Mouse (Mus musculus) layer of hippocampus, adult 11-12 months (tissue): Measurements from ENCODE around the gene Thrsp.
"Not testable (repeated sequence)": the region's sequence is repeated elsewhere in the genome, so short reads cannot be mapped to it uniquely, and the experiment has no call there.

ENCODE experiments used
- DNase-seq: peaks from one replicate; pipeline ENCODE4 v3.0.0; 2022; ENCODE audit warnings: low spot score

The Thrsp gene

DNA sequence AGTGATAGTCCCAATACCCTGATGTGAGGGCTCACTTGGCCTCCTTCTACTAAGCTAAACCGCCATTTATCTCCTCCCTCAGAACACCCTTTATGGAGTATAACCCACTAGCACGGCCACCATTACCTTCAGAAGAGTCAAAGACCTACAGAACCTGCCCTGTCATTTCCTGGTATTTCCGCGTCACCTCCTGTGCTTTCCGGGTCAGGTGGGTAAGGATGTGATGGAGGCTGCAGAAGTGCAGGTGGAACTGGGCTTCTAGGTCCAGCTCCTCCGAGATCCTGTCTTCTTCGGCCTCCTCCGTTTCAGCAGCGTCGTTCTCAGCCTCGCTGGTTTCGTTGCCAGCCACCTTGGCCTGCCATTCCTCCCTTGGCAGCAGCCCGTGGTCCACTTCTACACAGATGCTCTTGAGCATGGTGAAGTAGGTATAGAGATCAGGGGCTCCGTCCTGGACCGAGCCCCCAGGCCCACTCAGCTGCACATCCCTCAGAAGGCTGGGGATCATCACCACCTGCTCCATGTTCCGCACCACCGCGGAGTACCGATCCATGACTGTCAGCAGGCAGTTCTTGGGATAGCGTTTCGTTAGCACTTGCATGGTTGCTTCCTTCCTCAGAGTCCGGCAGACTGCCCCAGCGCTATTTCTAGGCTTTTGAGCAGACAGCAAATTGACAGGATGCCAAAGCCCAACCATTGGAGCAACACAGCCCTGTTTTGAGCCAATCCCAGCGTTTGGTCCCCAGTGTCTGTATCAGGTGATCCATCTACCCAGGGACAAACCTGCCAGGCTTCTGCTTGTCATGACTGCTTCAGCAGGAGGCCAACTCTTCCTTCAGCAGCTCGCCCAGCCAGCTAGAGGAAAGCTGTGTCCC is at the start of gene Thrsp:
Gene Thrsp (minus strand): TSS at position 825 of the 872 bp plus-strand sequence.
- DNase-seq = peak; percentile 88

DNA sequence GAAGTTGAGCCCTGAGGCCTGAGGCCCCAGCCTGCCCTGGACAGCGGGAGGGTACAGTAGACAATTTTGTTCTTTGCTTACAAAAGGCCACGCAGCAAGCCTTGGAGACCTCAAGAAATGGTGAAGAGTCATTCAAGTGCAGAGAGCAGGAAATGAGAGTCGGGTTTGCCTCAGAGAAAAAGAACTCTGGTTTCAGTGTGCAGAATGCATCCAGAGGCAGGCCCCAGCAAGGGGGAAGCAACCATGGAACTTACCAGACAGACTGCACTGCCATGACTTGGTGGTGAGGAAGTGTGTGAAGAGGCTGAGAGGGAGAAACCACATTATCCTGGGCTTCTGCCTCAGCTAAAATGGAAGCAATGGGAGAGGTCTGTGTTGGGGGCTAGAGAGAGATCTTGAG is 38.0 kb upstream of the Thrsp start:
- DNase-seq = no peak

DNA sequence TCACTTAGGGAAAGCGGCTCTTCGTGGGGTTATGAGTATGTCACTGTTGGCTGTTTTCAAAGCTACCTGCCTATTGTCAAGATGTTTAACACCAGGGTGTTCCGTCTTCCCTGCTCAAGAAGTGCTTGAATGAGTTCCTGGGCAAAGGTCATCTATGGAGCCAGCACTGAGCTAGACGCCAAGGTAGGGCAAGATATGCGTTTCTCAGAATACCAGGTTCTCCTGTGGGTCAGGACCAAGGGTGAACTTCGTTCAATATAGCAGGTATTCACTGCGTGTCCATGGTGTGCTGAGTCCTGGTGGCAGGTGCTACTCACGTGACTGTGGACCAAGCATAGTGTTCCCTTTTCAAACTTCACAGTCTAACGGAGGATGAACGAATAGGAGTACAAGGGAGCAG is 37.3 kb upstream of the Thrsp start:
- DNase-seq = no peak

DNA sequence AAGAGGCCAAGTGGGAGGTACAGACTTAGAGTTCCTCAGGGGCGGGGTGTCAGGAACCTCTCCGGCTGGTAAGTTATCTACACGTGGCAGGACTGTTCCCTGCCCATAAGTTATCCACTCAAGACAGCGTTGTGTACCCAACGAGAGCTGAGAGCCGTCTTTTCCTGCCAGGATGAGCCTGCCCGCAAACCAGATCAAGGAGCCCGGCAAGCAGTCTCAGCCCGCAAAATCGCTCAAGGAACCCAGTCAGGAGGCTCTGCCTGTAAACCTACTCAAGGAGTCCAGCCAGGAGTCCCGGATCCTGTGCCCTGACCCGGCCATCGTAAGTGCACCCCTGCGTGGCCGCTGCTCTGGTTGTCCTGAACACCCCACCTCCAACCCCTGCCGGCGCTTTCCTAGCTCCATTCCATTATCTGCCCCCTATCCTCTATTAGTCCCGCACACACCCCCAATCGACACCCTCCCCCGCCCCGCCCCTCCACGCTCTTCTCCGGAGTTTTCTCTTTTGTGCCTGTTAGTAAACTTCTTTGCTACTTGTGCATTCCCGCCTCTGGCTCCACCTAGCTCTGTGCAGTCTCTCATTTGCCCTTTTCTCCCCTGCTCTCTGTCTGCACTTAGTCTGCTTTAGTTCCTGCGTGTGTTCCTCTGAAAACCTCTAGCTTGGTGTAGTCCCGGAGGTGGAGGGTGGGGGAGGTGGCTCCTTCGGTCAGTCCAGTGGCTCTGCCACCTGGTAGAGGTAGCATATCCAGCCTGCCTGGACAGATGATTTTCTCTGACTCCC is 35.8 kb upstream of the Thrsp start:
- DNase-seq = no peak

DNA sequence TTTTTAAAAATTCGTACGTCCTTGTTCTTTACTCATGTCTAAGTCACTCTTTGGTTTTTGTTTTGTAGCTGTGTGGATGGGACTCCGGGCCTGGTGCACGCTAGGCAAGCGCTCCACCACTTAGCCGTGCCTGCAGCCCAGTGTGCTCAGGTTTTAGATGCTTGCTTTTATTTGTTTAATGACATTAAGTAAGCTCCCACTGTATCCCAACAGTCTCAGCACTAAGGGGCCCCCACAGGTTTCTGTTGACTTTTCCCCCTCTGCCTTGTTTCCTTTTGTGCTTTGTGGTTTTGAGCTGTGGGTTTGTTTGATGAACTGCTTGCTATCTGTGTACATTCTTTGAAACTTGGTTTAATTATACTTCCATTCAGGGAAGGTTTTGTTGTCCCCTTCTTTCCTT is 34.7 kb upstream of the Thrsp start:
- DNase-seq = no peak

DNA sequence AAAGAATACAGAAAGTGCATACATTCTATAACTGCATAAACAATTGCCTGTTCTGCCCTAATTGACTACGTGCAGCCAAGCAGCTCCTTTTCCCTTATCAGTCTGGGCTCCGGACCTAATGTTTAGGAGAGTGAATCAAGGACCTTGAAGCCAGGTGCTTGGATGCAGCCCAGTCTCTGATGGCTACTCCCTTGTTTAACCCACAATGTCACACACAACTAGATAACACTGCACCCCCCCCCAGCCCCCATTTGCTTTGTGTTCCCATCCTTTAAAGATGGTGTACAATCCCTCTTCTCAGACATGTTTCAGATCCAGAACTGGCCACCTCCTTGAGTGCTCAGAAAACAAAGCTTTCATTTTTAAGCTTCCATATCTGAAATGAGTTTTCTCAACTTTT is 33.5 kb upstream of the Thrsp start, which contains the start of gene Kctd14:
Gene Kctd14 (plus strand): TSS at position 301 of the 400 bp plus-strand sequence.
- not testable (repeated sequence) for DNase-seq

DNA sequence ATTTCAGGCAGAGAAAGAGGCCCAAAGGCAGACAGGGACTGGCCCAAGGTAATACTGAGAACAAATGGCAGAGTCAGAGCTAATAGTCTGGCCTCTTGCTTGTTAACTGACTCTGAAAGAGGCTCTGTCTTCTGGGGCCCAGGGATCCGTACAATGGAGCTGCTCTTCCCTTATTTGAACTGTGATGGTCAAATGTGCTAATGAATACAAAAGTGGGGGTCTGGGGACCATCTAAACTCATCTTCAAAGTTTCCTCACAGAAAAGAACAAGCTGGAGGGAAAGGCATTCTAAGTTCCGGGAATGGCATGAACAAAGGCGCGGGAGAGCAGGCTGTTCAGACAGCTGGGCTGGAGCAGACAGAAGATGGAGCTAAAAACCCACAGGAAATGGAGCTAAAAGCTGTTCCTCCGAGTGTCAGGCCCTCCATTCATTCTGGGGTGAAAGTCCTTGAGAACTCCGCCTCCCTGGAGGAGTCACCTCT is 29.6 kb upstream of the Thrsp start:
- peak; percentile 41 for DNase-seq

DNA sequence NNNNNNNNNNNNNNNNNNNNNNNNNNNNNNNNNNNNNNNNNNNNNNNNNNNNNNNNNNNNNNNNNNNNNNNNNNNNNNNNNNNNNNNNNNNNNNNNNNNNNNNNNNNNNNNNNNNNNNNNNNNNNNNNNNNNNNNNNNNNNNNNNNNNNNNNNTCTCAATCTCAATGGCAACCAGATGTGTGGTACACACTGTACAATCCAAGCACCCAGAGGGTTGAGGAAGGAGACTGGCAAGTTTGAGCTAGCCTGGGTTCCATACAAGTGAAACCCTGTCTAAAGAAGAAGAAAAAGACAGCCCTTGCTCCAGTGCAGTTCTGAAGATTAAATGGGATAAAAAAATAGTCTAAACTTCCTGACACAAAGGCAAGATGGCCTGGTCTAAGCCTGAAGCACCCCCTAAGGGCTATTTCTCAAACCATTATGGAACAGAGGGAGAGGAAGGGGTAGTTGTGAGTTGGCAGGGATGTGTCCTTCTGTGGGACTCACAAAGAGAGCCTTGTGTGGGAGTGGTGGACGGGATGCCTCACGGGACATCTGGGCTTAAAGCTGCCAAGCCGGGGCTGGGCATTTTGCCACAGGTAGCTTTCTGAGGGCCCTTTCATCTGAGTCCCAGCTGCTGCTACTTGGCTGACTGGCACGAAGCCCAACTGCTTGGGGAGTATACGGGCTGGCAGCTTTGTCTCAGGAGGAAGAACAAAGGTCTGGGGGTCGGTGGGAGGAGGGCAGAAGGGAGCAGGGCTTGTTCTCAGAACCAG is 28.8 kb upstream of the Thrsp start:
- DNase-seq = peak; percentile 94

DNA sequence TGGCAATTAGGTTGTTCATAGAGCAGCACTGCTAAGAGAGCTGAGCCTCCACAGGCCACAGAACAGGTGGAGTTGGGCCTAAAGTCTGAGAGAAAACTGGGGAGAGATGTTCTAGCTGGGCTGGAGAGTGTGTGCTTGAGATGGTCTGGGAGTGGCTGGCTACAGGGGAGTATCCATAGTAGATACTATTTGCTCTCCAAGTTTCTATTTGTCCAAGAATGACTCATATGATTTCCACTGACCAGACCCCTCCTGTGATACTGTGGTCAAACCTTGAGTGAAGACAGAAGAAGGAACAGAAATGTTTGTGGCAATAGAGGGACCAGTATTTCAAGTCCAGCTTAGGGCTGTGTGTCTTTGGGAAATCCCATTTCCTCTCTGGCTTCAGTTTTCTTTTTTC is 21.5 kb upstream of the Thrsp start:
- no peak for DNase-seq

DNA sequence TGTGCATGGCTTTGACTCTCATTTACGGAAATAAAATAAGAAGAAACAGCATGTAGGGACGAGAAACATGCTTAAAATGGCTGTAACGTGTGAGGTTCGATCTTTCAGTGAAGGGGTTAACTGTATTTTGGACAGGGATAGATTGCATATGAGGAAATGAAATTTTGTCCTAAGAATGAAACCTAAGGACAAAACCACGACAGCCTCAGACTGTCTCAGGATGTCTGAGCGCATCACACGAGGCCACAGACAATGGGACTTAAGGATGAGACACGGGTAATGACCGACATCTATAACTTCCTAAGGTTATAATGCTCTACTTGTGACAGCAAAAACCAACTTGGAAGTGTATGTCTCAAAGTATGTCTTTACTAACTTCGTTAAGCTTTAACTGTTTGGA is 17.0 kb upstream of the Thrsp start:
- DNase-seq = no peak

DNA sequence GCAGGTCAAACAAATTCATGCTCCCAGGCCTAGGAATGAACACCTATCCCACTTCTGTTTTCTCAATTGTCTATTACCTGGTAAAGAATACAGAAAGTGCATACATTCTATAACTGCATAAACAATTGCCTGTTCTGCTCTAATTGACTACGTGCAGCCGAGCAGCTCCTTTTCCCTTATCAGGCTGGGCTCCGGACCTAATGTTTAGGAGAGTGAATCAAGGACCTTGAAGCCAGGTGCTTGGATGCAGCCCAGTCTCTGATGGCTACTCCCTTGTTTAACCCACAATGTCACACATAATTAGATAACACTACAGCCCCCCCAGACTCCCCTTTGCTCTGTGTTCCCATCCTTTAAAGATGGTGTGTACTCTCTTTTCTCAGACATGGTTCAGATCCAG is 16.0 kb upstream of the Thrsp start:
- not testable (repeated sequence) for DNase-seq

DNA sequence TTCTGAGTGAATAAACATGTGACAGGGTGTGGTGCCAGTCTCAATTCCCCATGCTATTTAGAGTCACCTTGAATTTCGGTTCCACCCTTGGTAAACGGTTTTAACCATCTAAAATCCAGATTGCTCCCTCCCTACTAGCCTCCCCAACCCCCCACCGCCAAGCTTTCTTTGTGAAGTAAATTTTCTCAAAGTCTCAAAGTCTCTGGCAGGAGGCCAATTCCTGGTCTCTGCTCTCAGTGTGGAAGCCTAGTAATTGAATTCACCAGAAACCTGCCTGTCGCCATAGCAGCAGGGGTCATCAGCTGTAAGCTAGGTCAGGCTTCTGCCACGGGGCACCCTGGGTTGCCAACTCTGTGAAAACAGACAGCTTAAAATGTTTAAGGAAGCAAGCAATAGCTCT is 12.2 kb upstream of the Thrsp start:
- no peak for DNase-seq

DNA sequence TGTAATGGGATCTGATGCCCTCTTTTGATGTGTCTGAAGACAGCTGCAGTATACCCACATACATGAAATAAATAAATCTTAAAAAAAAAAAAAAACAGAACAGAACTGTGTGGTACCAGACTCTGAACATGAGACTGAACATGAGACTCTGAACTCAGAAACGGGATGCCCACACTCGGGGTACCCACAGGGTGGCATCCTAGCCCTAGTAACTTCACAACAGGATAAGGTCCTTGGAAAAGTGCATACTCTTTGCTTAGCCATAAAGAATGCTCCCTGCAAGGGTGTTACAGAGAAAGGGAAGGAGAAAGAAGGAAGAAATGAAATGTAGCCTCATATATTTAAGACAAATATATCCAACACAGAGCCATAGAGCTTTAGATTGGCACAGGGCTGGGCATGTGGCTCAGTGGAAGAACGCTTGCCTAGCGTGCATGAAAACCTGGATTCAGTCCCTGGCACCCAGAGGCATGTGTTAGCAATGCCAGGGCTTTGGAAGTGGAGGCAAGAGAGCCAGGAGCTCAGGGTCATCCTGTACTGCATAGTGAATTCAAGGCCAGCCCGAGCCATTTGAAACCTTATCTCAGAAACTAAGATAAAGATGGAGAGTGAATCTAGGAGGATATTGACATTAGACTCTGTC is 10.4 kb upstream of the Thrsp start:
- no peak for DNase-seq

DNA sequence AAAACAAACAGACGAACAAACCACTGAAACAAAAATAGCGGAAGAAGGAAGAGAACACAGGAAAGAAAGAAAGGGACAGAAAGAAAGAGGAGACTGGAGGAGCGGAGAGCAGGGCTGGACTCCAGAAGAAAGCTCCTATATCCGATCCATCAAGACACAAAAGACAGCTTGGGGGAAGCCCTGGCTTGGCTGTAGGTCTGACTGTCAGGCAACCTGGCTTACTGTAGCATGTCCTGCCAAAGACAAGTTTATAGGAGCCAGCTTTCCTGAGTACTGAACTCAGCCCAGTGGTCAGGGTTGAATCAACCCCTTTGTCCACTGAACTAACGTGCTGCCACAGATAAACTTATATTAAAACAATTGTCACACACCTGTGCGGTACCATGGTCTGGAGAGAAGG is 9.8 kb upstream of the Thrsp start:
- no peak for DNase-seq

DNA sequence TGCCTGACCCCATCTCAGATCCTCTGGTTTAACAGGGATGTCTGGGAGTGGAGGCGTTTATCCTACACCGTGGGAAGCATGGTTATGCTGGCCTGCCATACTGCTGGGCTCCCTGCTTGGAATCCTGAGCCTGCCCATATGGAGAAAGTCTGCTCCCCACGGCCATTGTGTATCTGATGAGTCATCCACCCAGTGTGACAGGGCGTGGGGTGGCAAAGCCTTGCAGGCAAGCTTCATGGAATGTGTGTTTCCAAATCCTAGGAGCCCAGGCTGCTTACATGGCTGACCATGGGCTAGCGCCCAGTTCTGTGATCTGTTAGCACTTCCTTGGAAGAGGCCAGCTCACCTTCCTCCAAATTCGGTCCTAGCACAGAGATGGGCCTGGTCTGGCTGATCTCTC is 9.0 kb upstream of the Thrsp start:
- DNase-seq = no peak

DNA sequence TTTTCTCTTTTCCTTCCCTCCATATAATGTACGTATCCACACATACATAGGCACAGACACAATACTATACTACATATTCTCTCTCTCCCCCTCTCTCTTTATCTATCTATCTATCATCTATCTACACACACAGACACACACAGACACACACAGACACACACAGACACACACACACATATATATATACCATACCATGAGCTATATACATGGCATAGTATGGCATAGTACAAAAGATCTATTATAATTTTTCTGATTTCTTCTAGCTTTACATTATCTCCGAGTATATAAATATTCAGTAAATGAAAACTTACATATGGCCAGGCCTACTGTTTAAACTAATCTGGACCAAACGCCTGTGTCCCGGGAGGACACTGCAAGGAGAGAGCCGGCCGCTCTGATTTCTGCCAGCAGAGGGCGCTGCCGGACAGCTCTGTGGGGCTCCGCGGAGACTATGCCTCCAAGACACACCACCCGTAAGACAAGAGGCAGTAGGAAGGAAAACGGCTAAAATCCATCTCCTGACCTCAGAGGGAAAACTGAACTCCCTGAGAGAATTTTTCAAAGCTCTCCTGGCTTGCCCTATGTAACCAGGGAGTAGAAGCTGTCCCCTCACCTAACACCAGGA is 7.2 kb upstream of the Thrsp start:
- peak; percentile 93 for DNase-seq

DNA sequence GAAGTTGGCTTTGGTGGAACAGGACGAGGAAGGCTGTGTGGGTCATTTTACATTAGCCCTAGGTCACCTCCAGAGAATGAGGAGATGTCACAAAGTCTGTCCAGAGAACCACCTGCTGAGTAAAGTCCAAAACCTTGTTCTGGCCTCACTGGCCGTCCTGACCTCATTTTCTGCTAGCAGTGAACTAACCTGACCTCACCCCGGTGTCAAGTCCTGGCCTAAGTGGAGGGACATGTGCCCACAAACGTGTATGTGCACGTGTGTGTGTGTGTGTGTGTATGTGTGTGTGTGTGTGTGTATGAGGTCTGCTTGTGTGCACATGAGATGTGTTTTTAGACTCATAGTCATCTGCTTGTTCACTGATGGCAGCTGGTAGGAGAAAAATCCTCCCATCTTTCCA is 6.2 kb upstream of the Thrsp start:
- no peak for DNase-seq

DNA sequence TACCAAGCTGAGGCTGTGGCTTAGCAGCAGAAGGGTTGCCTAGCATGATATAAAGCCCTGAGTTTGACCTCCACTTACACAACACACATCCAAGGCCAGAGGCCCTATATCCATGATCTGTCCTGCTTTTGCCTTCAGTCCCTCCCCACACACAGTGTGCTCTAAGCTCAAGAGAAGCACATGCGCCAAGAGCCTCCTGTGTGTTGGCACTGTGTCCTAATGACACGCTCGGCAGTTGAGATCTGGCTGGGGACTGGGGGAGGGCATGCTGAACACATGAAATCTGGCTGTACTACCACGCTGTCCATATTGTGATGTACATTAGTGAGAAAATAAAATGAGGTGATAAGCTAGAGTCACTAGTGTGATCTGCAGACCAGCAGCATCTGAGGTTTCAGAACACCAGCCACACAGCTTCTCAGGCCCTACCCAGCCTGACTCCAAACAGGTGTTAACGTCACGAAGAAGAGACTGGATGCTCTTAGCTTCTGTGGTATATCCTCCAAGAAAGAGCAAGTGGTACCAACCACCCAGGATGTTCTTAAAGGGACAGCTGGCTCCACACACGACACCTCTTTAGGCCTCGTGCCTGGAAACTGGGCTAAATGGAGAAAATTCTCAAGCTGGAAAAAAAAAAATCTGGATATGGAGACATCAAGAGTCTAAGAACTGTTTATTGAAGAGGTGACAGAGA is 3.6 kb upstream of the Thrsp start:
- peak; percentile 60 for DNase-seq

DNA sequence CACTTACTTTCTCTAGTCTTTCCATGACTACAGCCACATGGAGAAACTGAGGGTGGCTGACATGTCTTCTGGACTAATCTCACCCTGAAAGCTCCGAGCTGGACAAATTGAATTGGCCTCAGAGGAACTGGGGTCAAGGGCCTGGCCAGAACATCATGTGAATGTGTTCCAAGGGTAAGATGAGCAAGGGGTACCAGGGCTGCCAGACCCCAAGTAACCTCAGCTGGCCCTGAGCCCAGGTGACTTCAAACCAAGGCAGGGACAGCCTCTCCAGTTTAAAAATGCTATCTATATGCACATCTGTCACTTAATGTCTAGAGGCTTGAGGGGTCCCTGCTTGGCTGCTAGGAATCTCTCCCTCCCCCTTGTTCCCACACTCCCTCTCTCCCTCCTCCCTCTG is 2.9 kb upstream of the Thrsp start:
- DNase-seq = no peak

DNA sequence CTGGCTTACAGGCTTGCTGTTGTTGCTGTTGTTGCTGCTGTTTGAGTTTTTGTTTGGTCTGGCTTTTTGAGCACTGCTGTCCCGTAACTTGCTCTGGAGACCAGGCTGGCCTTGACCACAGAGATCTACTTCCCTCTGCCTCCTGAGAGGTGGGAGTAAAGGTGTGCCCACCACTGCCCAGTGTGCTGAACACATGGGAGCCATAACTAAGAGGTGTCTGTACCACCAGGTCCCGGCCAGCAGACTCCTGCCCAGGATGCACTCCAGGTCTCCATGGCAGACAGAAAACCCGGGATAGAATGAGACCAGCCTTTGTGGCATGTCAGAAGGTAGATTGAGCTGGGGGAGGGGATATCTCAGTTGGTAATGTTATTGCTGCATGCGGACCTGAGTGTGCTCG is 1.6 kb upstream of the Thrsp start:
- DNase-seq = no peak

DNA sequence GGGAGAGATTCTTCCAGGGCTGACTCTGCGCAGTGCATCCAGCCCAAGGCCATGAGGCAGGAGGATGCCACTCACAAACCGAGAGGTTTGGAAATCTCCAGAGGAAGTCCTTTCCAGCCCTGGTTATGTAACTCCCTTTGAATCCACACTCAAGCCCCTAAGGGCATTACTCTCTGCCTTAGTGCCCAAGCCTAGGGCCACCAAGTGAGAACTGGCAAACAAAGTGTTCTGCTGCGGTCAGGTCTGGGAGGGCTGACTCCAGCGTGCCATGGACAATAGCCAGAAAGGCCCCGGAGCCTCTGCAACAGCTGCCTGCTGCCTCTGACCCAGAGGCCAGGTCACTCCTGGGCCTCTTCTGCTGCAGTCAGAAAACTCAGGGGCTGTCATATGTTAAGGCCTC is 1.2 kb upstream of the Thrsp start:
- no peak for DNase-seq
